Mouse (Mus musculus): ENCODE data around the gene Prickle2.

Prickle2 gene

GRCm38 (mm10) chr6:92520088-92520875 lies 185.7 kb downstream of the Prickle2 start:
- in situ Hi-C loops (cut with MboI, MseI) = no loop called here

- in situ Hi-C loops (cut with MboI, MseI) = no loop called here
These were observed 187.5 kb downstream of the Prickle2 start for GRCm38 (mm10) chr6:92518438-92518968.

- in situ Hi-C loops (cut with MboI, MseI) = no loop called here
These were observed 189.0 kb downstream of the Prickle2 start for GRCm38 (mm10) chr6:92517002-92517401.

- in situ Hi-C loops (cut with MboI, MseI) = no loop called here
These were observed 194.0 kb downstream of the Prickle2 start for GRCm38 (mm10) chr6:92512001-92512400.

GRCm38 (mm10) chr6:92509712-92510111 lies 196.2 kb downstream of the Prickle2 start:
- in situ Hi-C loops (cut with MboI, MseI) = no loop called here

GRCm38 (mm10) chr6:92506276-92506675 lies 199.7 kb downstream of the Prickle2 start:
- in situ Hi-C loops (cut with MboI, MseI) = no loop called here

GRCm38 (mm10) chr6:92499449-92499848 lies 206.5 kb downstream of the Prickle2 start:
- in situ Hi-C loops (cut with MboI, MseI) = loop anchor here (10.0 kb wide), 1 partner anchor 925 kb away; no protein-coding TSS in a partner anchor

GRCm38 (mm10) chr6:92498574-92498973 lies 207.4 kb downstream of the Prickle2 start:
- in situ Hi-C loops (cut with MboI, MseI) = loop anchor here (10.0 kb wide), 1 partner anchor 924 kb away; no protein-coding TSS in a partner anchor

- in situ Hi-C loops (cut with MboI, MseI) = loop anchor here (10.0 kb wide), 1 partner anchor 922 kb away; no protein-coding TSS in a partner anchor
These were observed 208.7 kb downstream of the Prickle2 start for GRCm38 (mm10) chr6:92497279-92497678.

- in situ Hi-C loops (cut with MboI, MseI) = loop anchor here (10.0 kb wide), 1 partner anchor 921 kb away; no protein-coding TSS in a partner anchor
These were observed 210.5 kb downstream of the Prickle2 start for GRCm38 (mm10) chr6:92495500-92495899.

GRCm38 (mm10) chr6:92481690-92481956 lies 224.3 kb downstream of the Prickle2 start:
- in situ Hi-C loops (cut with MboI, MseI) = no loop called here

GRCm38 (mm10) chr6:92480941-92481689 lies 224.8 kb downstream of the Prickle2 start:
- in situ Hi-C loops (cut with MboI, MseI) = no loop called here

- in situ Hi-C loops (cut with MboI, MseI) = no loop called here
These were observed 227.3 kb downstream of the Prickle2 start for GRCm38 (mm10) chr6:92478612-92479011.

- in situ Hi-C loops (cut with MboI, MseI) = no loop called here
These were observed 228.3 kb downstream of the Prickle2 start for GRCm38 (mm10) chr6:92477621-92478020.

- in situ Hi-C loops (cut with MboI, MseI) = no loop called here
These were observed 236.5 kb downstream of the Prickle2 start for GRCm38 (mm10) chr6:92469456-92469855.

GRCm38 (mm10) chr6:92468892-92469291 lies 237.1 kb downstream of the Prickle2 start:
- in situ Hi-C loops (cut with MboI, MseI) = no loop called here

- in situ Hi-C loops (cut with MboI, MseI) = no loop called here
These were observed 237.6 kb downstream of the Prickle2 start for GRCm38 (mm10) chr6:92468383-92468791.

- in situ Hi-C loops (cut with MboI, MseI) = no loop called here
These were observed 238.6 kb downstream of the Prickle2 start for GRCm38 (mm10) chr6:92467343-92467742.

GRCm38 (mm10) chr6:92465666-92466065 lies 240.3 kb downstream of the Prickle2 start:
- in situ Hi-C loops (cut with MboI, MseI) = no loop called here

GRCm38 (mm10) chr6:92464781-92465337 lies 241.1 kb downstream of the Prickle2 start:
- in situ Hi-C loops (cut with MboI, MseI) = no loop called here

GRCm38 (mm10) chr6:92463768-92464167 lies 242.2 kb downstream of the Prickle2 start:
- in situ Hi-C loops (cut with MboI, MseI) = no loop called here

- in situ Hi-C loops (cut with MboI, MseI) = no loop called here
These were observed 245.2 kb downstream of the Prickle2 start for GRCm38 (mm10) chr6:92460750-92461149.

All from T-helper 2 cell (primary cell).